23 mouse cellular contexts compared by ENCODE assay signal in genomic region chr1:38261076-38261475, GRCm38 (mm10).
DNase-seq lines count a peak whose midpoint lies in the region; ATAC-seq and TF ChIP-seq lines count a peak whose summit lies in the region.
"Had no signal": no experiment of that assay in that cellular context is flagged by ENCODE, and none has a peak within 500 bp of the region (broad histone marks: within the 10 kb centered on the region; RNA-seq: fewer than 3 reads in every experiment).

No protein-coding gene starts in this region.

- no peak for ATAC-seq in liver, postnatal 0 days
- ATAC-seq in liver, embryonic 12.5 days = no peak
- no peak for ATAC-seq in frontal cortex, adult (ENCODE audit: low TSS enrichment)
- ATAC-seq: CD4-positive, CD25-positive, alpha-beta regulatory T cell, adult 4 months; intestine, postnatal 0 days had no signal

- 54% methylated on average over 5 of the region's 5 CpGs for WGBS in liver, postnatal 0 days (ENCODE audit: insufficient replicate concordance)
- WGBS in liver, embryonic 12.5 days (ENCODE audit: insufficient replicate concordance) = 51% methylated on average over 5 of the region's 5 CpGs

- H3K4me1 ChIP-seq in liver, postnatal 0 days (ENCODE audit: insufficient read depth) = no peaks in the 10 kb centered on the region
- no peaks in the 10 kb centered on the region for H3K4me1 ChIP-seq in liver, embryonic 12.5 days

- H3K9me3 ChIP-seq in liver, postnatal 0 days (ENCODE audit: low read length) = no peaks in the 10 kb centered on the region
- H3K9me3 ChIP-seq in liver, embryonic 12.5 days (replicated peaks) = no peaks in the 10 kb centered on the region
- H3K9me3 ChIP-seq: embryonic facial prominence, embryonic 12.5 days; heart, embryonic 15.5 days; limb, embryonic 10.5 days had no signal

- H3K27ac ChIP-seq in gastrocnemius, adult 2 months = peak overlapping the region; percentile 77
- H3K27ac ChIP-seq in liver, postnatal 0 days (ENCODE audit: low read depth) = no peak overlapping the region
- no peak overlapping the region for H3K27ac ChIP-seq in liver, embryonic 12.5 days
- H3K27ac ChIP-seq: embryonic facial prominence, embryonic 12.5 days; heart, embryonic 15.5 days; layer of hippocampus, adult 2 months; limb, embryonic 10.5 days; stomach, postnatal 0 days had no signal

- intact Hi-C loops in gastrocnemius, adult 2 months (cut with DNase I) = no loop called here
- intact Hi-C loops in gastrocnemius, postnatal 14 days (cut with DNase I; ENCODE audit: low total_unique reads) = no loop called here
- intact Hi-C loops in heart, postnatal 10 days (cut with DNase I) = no loop called here

- no peak overlapping the region for H3K4me2 ChIP-seq in liver, postnatal 0 days (ENCODE audit: low read depth, low read length)
- no peak overlapping the region for H3K4me2 ChIP-seq in liver, embryonic 12.5 days
- H3K4me2 ChIP-seq: embryonic facial prominence, embryonic 12.5 days; heart, embryonic 15.5 days; lung, embryonic 14.5 days had no signal

- no peak for DNase-seq in gastrocnemius, adult 2 months
- DNase-seq in gastrocnemius, postnatal 14 days = no peak
- DNase-seq in heart, postnatal 10 days = peak; percentile 35 to 48
- no peak for DNase-seq in heart, adult 8-10 months (ENCODE audit: low spot score)
- DNase-seq in liver, postnatal 0 days = no peak
- peak; percentile 77 for DNase-seq in NIH3T3 (ENCODE audit: low read depth)
- DNase-seq: cerebellum, adult 18-20 months; cerebellum, postnatal 14 days; gastrocnemius, postnatal 10 days; liver; lung, embryonic 14.5 days; midbrain, embryonic 14.5 days; thymus, adult 2 months; thymus, postnatal 4 days had no signal

- no peaks in the 10 kb centered on the region for H3K36me3 ChIP-seq in liver, postnatal 0 days (replicated peaks; ENCODE audit: insufficient read depth, low read length)
- H3K36me3 ChIP-seq in liver, embryonic 12.5 days = no peaks in the 10 kb centered on the region
- H3K36me3 ChIP-seq: heart, embryonic 15.5 days had no signal

- no peak overlapping the region for H3K4me3 ChIP-seq in gastrocnemius, adult 2 months
- H3K4me3 ChIP-seq in liver, postnatal 0 days (ENCODE audit: low read depth, low read length) = no peak overlapping the region
- no peak overlapping the region for H3K4me3 ChIP-seq in liver, embryonic 12.5 days
- H3K4me3 ChIP-seq: embryonic facial prominence, embryonic 12.5 days; heart, embryonic 15.5 days; layer of hippocampus, adult 2 months; limb, embryonic 10.5 days had no signal

- TF ChIP-seq CTCF in gastrocnemius, adult 2 months (IDR thresholded peaks at IDR 0.05) = no peak
- no peak for TF ChIP-seq CTCF in liver, postnatal 0 days (IDR thresholded peaks at IDR 0.05; ENCODE audit: low read depth)

- no peak overlapping the region for H3K9ac ChIP-seq in liver, postnatal 0 days (replicated peaks)
- no peak overlapping the region for H3K9ac ChIP-seq in liver, embryonic 12.5 days
- H3K9ac ChIP-seq: embryonic facial prominence, embryonic 12.5 days; heart, embryonic 15.5 days; lung, embryonic 14.5 days had no signal

- no peaks in the 10 kb centered on the region for H3K27me3 ChIP-seq in liver, postnatal 0 days (ENCODE audit: insufficient read depth, low read length)
- no peaks in the 10 kb centered on the region for H3K27me3 ChIP-seq in liver, embryonic 12.5 days (replicated peaks)
- H3K27me3 ChIP-seq: embryonic facial prominence, embryonic 12.5 days; heart, embryonic 15.5 days had no signal

- 0 out of 2 replicates have a peak, but pooled peaks have one; percentile 12 for TF ChIP-seq EP300 in liver, postnatal 0 days (IDR thresholded peaks at IDR 0.05; ENCODE audit: low read depth)

Comparison
In these comparisons a context has a peak if more than half of its experiments do, and no peak if none do; other contexts are left out.
1. DNase-seq: peak in heart, postnatal 10 days (2 of 2) and NIH3T3 (single experiment); none in gastrocnemius, adult 2 months (single experiment), gastrocnemius, postnatal 14 days (single experiment), heart, adult 8-10 months (single experiment) and liver, postnatal 0 days (single experiment).